Comparison of ENCODE assay signal across 15 mouse cellular contexts in the genomic region with DNA sequence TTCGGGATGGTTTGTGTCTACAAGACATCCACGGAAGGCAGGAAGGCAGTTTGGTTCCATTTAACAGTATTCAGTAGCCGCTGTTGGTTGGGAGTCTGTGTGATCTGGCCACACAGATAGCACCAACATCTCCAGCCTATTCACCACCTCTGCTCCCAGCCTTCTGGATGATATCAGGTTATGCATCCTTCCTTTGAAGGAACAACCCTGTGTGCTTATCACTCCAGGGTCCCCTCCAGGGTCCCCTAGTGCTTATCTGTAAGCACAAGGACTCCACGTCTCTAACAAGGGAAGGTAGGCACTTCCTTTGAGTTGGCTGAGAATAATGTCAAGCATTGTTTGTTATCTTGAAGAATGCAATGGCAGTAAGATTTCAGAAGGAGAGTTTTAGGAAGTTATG.
DNase-seq lines count a peak whose midpoint lies in the region; ATAC-seq lines count a peak whose summit lies in the region.
"Had no signal": no experiment of that assay in that cellular context is flagged by ENCODE, and none has a peak within 500 bp of the region (broad histone marks: within the 10 kb centered on the region; RNA-seq: fewer than 3 reads in every experiment).

No protein-coding gene starts in this region.

- H3K4me2 ChIP-seq in kidney, embryonic 15.5 days = no peak overlapping the region
- H3K4me2 ChIP-seq: embryonic facial prominence, embryonic 13.5 days; midbrain, embryonic 12.5 days had no signal

- no peak overlapping the region for H3K4me3 ChIP-seq in kidney, embryonic 15.5 days (replicated peaks)
- H3K4me3 ChIP-seq: embryonic facial prominence, embryonic 13.5 days; midbrain, embryonic 12.5 days had no signal

- H3K36me3 ChIP-seq in kidney, embryonic 15.5 days = no peaks in the 10 kb centered on the region
- H3K36me3 ChIP-seq: embryonic facial prominence, embryonic 13.5 days; midbrain, embryonic 12.5 days had no signal

- DNase-seq in kidney, adult 18-20 months = no peak
- peak; percentile 99 for DNase-seq in MEL-GATA-1-ER (ENCODE audit: extremely low read depth, low read depth)
- no peak for DNase-seq in thymus, postnatal 36 days
- DNase-seq in frontal cortex, postnatal 25 days (ENCODE audit: low spot score in 2 of 2) = no peak
- DNase-seq: cerebellum, postnatal 36 days; heart, postnatal 36 days; kidney, postnatal 36 days; lung, adult 18-20 months; thymus, adult 18-20 months had no signal

- no peaks in the 10 kb centered on the region for H3K4me1 ChIP-seq in kidney, embryonic 15.5 days
- H3K4me1 ChIP-seq: midbrain, embryonic 12.5 days had no signal

- H3K9me3 ChIP-seq in kidney, embryonic 15.5 days (replicated peaks) = no peaks in the 10 kb centered on the region
- H3K9me3 ChIP-seq: embryonic facial prominence, embryonic 13.5 days; midbrain, embryonic 12.5 days had no signal

- peak; percentile 69; the same call in 1 of the 2 replicates for ATAC-seq in kidney, embryonic 15.5 days (replicated peaks; ENCODE audit: low FRiP score)
- peak; percentile 85 for ATAC-seq in erythroid progenitor cell, adult 5-6 weeks (replicated peaks; ENCODE audit: low FRiP score, poor library complexity, severe bottlenecking)
- peak; percentile 79 for ATAC-seq in megakaryocyte progenitor cell, adult 5-6 weeks (replicated peaks; ENCODE audit: poor library complexity)
- ATAC-seq: inflammation-experienced regulatory T-cells, adult 6 months had no signal

- no peak overlapping the region for H3K9ac ChIP-seq in kidney, embryonic 15.5 days
- H3K9ac ChIP-seq: embryonic facial prominence, embryonic 13.5 days; midbrain, embryonic 12.5 days had no signal

- H3K27ac ChIP-seq in kidney, embryonic 15.5 days = no peak overlapping the region
- H3K27ac ChIP-seq: embryonic facial prominence, embryonic 13.5 days; midbrain, embryonic 12.5 days had no signal

- WGBS in kidney, embryonic 15.5 days = 76% methylated on average over 4 of the region's 4 CpGs

- H3K27me3 ChIP-seq in kidney, embryonic 15.5 days = no peaks in the 10 kb centered on the region
- H3K27me3 ChIP-seq: embryonic facial prominence, embryonic 13.5 days; midbrain, embryonic 12.5 days had no signal
